Mouse (Mus musculus): ENCODE measurements around the gene Polr1e. TPM values are rescaled to one million over a fixed set of nuclear protein-coding genes. Genes with fewer than 3 reads are reported as not detected.

The Polr1e gene
- polyA plus RNA-seq (2012; fragmentation: generic; extraction: Trizol), result 29.0 TPM
- long read RNA-seq, experiment 1, transcript Polr1e-204 (12 exons, 2,986 nt), result major isoform, 17 of 25 reads
- long read RNA-seq, experiment 1, partial matches to known transcripts, result 3 of 25 reads
- long read RNA-seq, experiment 1, other reads (novel, unspliced or antisense), result 5 of 25 reads
- long read RNA-seq, experiment 2, transcript Polr1e-204 (12 exons, 2,986 nt), result major isoform, 164 of 172 reads
- long read RNA-seq, experiment 2, partial matches to known transcripts, result 0 of 172 reads
- long read RNA-seq, experiment 2, other reads (novel, unspliced or antisense), result 6 of 172 reads

DNA sequence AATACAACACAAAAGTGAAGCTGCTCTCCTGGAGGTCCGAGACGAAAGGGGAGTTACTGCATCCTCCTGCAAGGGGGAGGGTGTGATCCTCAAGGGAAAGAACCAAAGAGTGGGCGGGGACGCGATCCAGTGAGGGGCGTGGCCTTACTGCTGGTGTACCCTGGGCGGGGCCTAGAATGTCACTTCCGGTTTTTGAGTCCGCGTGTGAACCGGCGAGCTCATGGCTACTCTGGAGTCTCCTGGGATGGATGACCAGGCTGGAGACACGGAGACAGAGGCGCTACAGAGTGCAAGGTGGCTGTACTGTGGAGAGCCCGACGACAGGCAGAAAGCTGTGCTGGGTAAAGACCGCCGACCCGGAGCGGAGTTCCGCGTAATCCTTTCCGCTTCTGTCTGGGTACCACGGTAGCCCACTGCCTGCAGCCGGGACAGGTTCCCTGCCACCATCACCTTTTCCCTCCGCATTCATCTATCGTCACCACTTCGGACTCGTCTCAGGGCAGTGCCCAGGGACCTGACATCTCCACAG, at the start of gene Polr1e:
TSS of gene Polr1e (plus strand) at position 132 of the 529 bp plus-strand sequence.
- H3K79me2 ChIP-seq (ENCODE audit: control insufficient read depth, insufficient read depth), result peaks cover 23% of the 10 kb centered on the region
- H3K4me3 ChIP-seq (ENCODE audit: insufficient read depth, poor library complexity, severe bottlenecking), result peak within 1 kb of the TSS; percentile 79
- no peaks in the 10 kb centered on the region for H3K27me3 ChIP-seq (ENCODE audit: control insufficient read depth, insufficient read depth, insufficient read length)
- H3ac ChIP-seq (ENCODE audit: control insufficient read depth, insufficient read length, low read depth), result peak within 1 kb of the TSS; percentile 19
- no peaks in the 10 kb centered on the region for H3K36me3 ChIP-seq (ENCODE audit: control insufficient read depth, insufficient read depth)
- TF ChIP-seq FOSL1 (IDR thresholded peaks at IDR 0.05; ENCODE audit: insufficient read depth, low read length, poor library complexity, severe bottlenecking) (no peak), MAX (IDR thresholded peaks at IDR 0.05) (peak; percentile 43)
- peaks cover 14% of the 10 kb centered on the region for H3K79me3 ChIP-seq (ENCODE audit: low read depth)

GRCm38 (mm10) chr4:44970056-44970455, 48.3 kb upstream of the Polr1e start:
- Histone ChIP-seq H3K79me3 (ENCODE audit: low read depth) (no peaks in the 10 kb centered on the region), H3K79me2 (ENCODE audit: control insufficient read depth, insufficient read depth) (no peaks in the 10 kb centered on the region), H3K36me3 (ENCODE audit: control insufficient read depth, insufficient read depth) (no peaks in the 10 kb centered on the region), H3K27me3 (ENCODE audit: control insufficient read depth, insufficient read depth, insufficient read length) (peaks cover 24% of the 10 kb centered on the region), H3ac (ENCODE audit: control insufficient read depth, insufficient read length, low read depth) (no peak overlapping the region), H3K4me3 (ENCODE audit: insufficient read depth, poor library complexity, severe bottlenecking) (no peak overlapping the region)
- TF ChIP-seq USF1 (IDR thresholded peaks at IDR 0.05; ENCODE audit: low read depth) (no peak), MYOG (IDR thresholded peaks at IDR 0.05; ENCODE audit: control insufficient read depth, extremely low read depth, insufficient read length) (no peak), FOSL1 (IDR thresholded peaks at IDR 0.05; ENCODE audit: insufficient read depth, low read length, poor library complexity, severe bottlenecking) (no peak), CTCF (IDR thresholded peaks at IDR 0.05; ENCODE audit: control insufficient read depth, insufficient read depth, insufficient read length) (no peak), CEBPB (IDR thresholded peaks at IDR 0.05; ENCODE audit: low read depth) (no peak), MYOD1 (IDR thresholded peaks at IDR 0.05; ENCODE audit: control insufficient read depth, insufficient read length, low read depth) (no peak), MAX (IDR thresholded peaks at IDR 0.05) (no peak)

DNA sequence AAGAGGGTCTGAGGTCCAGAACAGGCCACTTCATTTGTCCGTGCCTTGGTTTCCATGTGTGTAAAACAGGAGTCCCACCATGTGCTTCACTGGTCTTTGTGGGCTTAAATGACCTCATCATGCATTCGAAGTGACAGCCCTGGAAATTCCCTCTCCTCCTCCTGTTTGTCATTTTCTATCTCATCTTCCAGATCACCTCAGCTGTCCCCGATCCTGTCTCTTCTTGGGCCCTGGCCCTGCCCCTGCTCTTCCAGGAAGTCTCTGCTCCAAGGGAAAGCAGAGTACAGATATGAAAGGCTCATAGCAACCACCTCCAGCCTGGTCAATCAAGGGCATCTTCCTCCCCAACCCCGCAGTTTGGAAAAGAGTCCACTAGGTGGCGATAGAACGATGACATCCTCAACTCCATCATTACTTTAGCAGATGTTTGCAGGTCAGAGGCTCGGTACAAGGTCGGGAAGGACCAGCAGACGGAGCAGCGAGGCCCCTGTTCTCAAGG, 47.7 kb upstream of the Polr1e start:
- no peaks in the 10 kb centered on the region for H3K79me2 ChIP-seq (ENCODE audit: control insufficient read depth, insufficient read depth)
- H3K79me3 ChIP-seq (ENCODE audit: low read depth), result no peaks in the 10 kb centered on the region
- TF ChIP-seq CTCF (IDR thresholded peaks at IDR 0.05; ENCODE audit: control insufficient read depth, insufficient read depth, insufficient read length), result peak; percentile 38
- TF ChIP-seq MAX (IDR thresholded peaks at IDR 0.05), result no peak
- H3K36me3 ChIP-seq (ENCODE audit: control insufficient read depth, insufficient read depth), result no peaks in the 10 kb centered on the region
- H3K27me3 ChIP-seq (ENCODE audit: control insufficient read depth, insufficient read depth, insufficient read length), result peaks cover 24% of the 10 kb centered on the region
- H3ac ChIP-seq (ENCODE audit: control insufficient read depth, insufficient read length, low read depth), result no peak overlapping the region
- no peak overlapping the region for H3K4me3 ChIP-seq (ENCODE audit: insufficient read depth, poor library complexity, severe bottlenecking)

GRCm38 (mm10) chr4:44973450-44973849, 44.9 kb upstream of the Polr1e start:
- Histone ChIP-seq H3K4me3 (ENCODE audit: insufficient read depth, poor library complexity, severe bottlenecking) (no peak overlapping the region), H3K79me3 (ENCODE audit: low read depth) (no peaks in the 10 kb centered on the region), H3ac (ENCODE audit: control insufficient read depth, insufficient read length, low read depth) (no peak overlapping the region), H3K36me3 (ENCODE audit: control insufficient read depth, insufficient read depth) (no peaks in the 10 kb centered on the region), H3K27me3 (ENCODE audit: control insufficient read depth, insufficient read depth, insufficient read length) (peaks cover 7% of the 10 kb centered on the region), H3K79me2 (ENCODE audit: control insufficient read depth, insufficient read depth) (no peaks in the 10 kb centered on the region)
- TF ChIP-seq MYOG (IDR thresholded peaks at IDR 0.05; ENCODE audit: control insufficient read depth, extremely low read depth, insufficient read length), result no peak
- TF ChIP-seq MYOD1 (IDR thresholded peaks at IDR 0.05; ENCODE audit: control insufficient read depth, insufficient read length, low read depth), result no peak
- TF ChIP-seq CEBPB (IDR thresholded peaks at IDR 0.05; ENCODE audit: low read depth), result no peak
- TF ChIP-seq CTCF (IDR thresholded peaks at IDR 0.05; ENCODE audit: control insufficient read depth, insufficient read depth, insufficient read length), result peak; percentile 98

- no peak overlapping the region for H3K4me3 ChIP-seq (ENCODE audit: insufficient read depth, poor library complexity, severe bottlenecking)
- H3K79me3 ChIP-seq (ENCODE audit: low read depth), result no peaks in the 10 kb centered on the region
- H3K79me2 ChIP-seq (ENCODE audit: control insufficient read depth, insufficient read depth), result no peaks in the 10 kb centered on the region
- H3K36me3 ChIP-seq (ENCODE audit: control insufficient read depth, insufficient read depth), result no peaks in the 10 kb centered on the region
- H3K27me3 ChIP-seq (ENCODE audit: control insufficient read depth, insufficient read depth, insufficient read length), result peaks cover 4% of the 10 kb centered on the region
- no peak overlapping the region for H3ac ChIP-seq (ENCODE audit: control insufficient read depth, insufficient read length, low read depth)
- TF ChIP-seq CEBPB (IDR thresholded peaks at IDR 0.05; ENCODE audit: low read depth), result no peak
- no peak for TF ChIP-seq FOSL1 (IDR thresholded peaks at IDR 0.05; ENCODE audit: insufficient read depth, low read length, poor library complexity, severe bottlenecking)
- no peak for TF ChIP-seq MYOG (IDR thresholded peaks at IDR 0.05; ENCODE audit: control insufficient read depth, extremely low read depth, insufficient read length)
- TF ChIP-seq USF1 (IDR thresholded peaks at IDR 0.05; ENCODE audit: low read depth), result no peak
- no peak for TF ChIP-seq CTCF (IDR thresholded peaks at IDR 0.05; ENCODE audit: control insufficient read depth, insufficient read depth, insufficient read length)
- TF ChIP-seq MYOD1 (IDR thresholded peaks at IDR 0.05; ENCODE audit: control insufficient read depth, insufficient read length, low read depth), result no peak
- no peak for TF ChIP-seq MAX (IDR thresholded peaks at IDR 0.05)
These were observed 44.5 kb upstream of the Polr1e start for GRCm38 (mm10) chr4:44973871-44974270.

DNA sequence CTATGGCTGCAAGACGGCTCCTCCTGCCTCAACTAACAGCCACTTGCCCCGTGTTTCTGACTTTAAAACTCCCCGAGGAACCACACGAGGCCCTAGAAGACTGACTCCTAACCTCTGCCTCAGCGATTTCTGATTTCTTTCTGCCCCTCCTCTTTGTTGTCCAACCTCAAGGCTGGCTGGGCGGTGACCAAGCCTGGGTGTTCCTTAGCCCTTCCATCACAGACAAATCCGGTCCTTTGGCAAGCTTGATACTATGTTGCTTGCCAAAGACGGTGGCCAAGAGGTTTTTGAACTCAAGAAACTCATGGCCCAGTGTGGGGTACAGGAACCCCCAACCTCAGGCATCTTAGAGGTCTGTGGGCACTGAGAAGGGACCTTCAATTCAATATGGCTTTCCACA, 44.1 kb upstream of the Polr1e start:
- Histone ChIP-seq H3K4me3 (ENCODE audit: insufficient read depth, poor library complexity, severe bottlenecking) (no peak overlapping the region), H3K79me2 (ENCODE audit: control insufficient read depth, insufficient read depth) (no peaks in the 10 kb centered on the region), H3K36me3 (ENCODE audit: control insufficient read depth, insufficient read depth) (no peaks in the 10 kb centered on the region), H3K27me3 (ENCODE audit: control insufficient read depth, insufficient read depth, insufficient read length) (no peaks in the 10 kb centered on the region), H3K79me3 (ENCODE audit: low read depth) (no peaks in the 10 kb centered on the region), H3ac (ENCODE audit: control insufficient read depth, insufficient read length, low read depth) (no peak overlapping the region)
- TF ChIP-seq CTCF (IDR thresholded peaks at IDR 0.05; ENCODE audit: control insufficient read depth, insufficient read depth, insufficient read length) (no peak), MYOD1 (IDR thresholded peaks at IDR 0.05; ENCODE audit: control insufficient read depth, insufficient read length, low read depth) (no peak), FOSL1 (IDR thresholded peaks at IDR 0.05; ENCODE audit: insufficient read depth, low read length, poor library complexity, severe bottlenecking) (no peak), USF1 (IDR thresholded peaks at IDR 0.05; ENCODE audit: low read depth) (no peak), MYOG (IDR thresholded peaks at IDR 0.05; ENCODE audit: control insufficient read depth, extremely low read depth, insufficient read length) (no peak), MAX (IDR thresholded peaks at IDR 0.05) (no peak), CEBPB (IDR thresholded peaks at IDR 0.05; ENCODE audit: low read depth) (no peak)

Data from C2C12 (cell line).